18 mouse cellular contexts compared by ENCODE assay signal in genomic region chr8:10716161-10716560, GRCm38 (mm10).
A peak's percentile ranks its signal among the peaks of the same experiment; 100 is the strongest.
DNase-seq lines count a peak whose midpoint lies in the region; ATAC-seq lines count a peak whose summit lies in the region.
"Had no signal": no experiment of that assay in that cellular context is flagged by ENCODE, and none has a peak within 500 bp of the region (broad histone marks: within the 10 kb centered on the region; RNA-seq: fewer than 3 reads in every experiment).

No protein-coding gene starts in this region.

- H3K27ac ChIP-seq in kidney, embryonic 15.5 days, result no peak overlapping the region
- H3K27ac ChIP-seq: embryonic facial prominence, embryonic 12.5 days; forebrain, embryonic 15.5 days; heart, embryonic 13.5 days had no signal

- no peaks in the 10 kb centered on the region for H3K9me3 ChIP-seq in kidney, embryonic 15.5 days (replicated peaks)
- H3K9me3 ChIP-seq: embryonic facial prominence, embryonic 12.5 days; forebrain, embryonic 15.5 days; G1E; heart, embryonic 13.5 days had no signal

- no peak overlapping the region for H3K4me3 ChIP-seq in kidney, embryonic 15.5 days (replicated peaks)
- H3K4me3 ChIP-seq: embryonic facial prominence, embryonic 12.5 days; forebrain, embryonic 15.5 days; heart, embryonic 13.5 days had no signal

- no peaks in the 10 kb centered on the region for H3K36me3 ChIP-seq in kidney, embryonic 15.5 days
- H3K36me3 ChIP-seq: embryonic facial prominence, embryonic 12.5 days; forebrain, embryonic 15.5 days; G1E; heart, embryonic 13.5 days had no signal

- no peak overlapping the region for H3K4me2 ChIP-seq in kidney, embryonic 15.5 days
- H3K4me2 ChIP-seq: embryonic facial prominence, embryonic 12.5 days; forebrain, embryonic 15.5 days; heart, embryonic 13.5 days had no signal

- H3K27me3 ChIP-seq in kidney, embryonic 15.5 days, result peaks cover 4% of the 10 kb centered on the region; the same call in 1 of the 2 replicates
- H3K27me3 ChIP-seq: forebrain, embryonic 15.5 days had no signal

- WGBS in kidney, embryonic 15.5 days, result 55% methylated on average over 5 of the region's 5 CpGs

- DNase-seq in MN1 (ENCODE audit: low spot score), result peak; percentile 39
- peak; percentile 21 for DNase-seq in kidney, adult 18-20 months
- DNase-seq in kidney, postnatal 25 days, result peak; percentile 62 to 74
- no peak for DNase-seq in layer of hippocampus, adult 9-10 months (ENCODE audit: low spot score)
- DNase-seq: adrenal gland, postnatal 10 days; cerebellum, adult 11 months; cerebellum, adult 8-10 months; cerebellum, postnatal 25 days; gastrocnemius, postnatal 36 days; heart, adult 11 months; heart, postnatal 36 days had no signal

- H3K4me1 ChIP-seq in kidney, embryonic 15.5 days, result peaks cover 27% of the 10 kb centered on the region
- H3K4me1 ChIP-seq: embryonic facial prominence, embryonic 12.5 days had no signal

- no peak overlapping the region for H3K9ac ChIP-seq in kidney, embryonic 15.5 days
- H3K9ac ChIP-seq: embryonic facial prominence, embryonic 12.5 days; forebrain, embryonic 15.5 days; heart, embryonic 13.5 days had no signal

- ATAC-seq in kidney, embryonic 15.5 days (replicated peaks; ENCODE audit: low FRiP score), result 0 out of 2 replicates have a peak, but pooled peaks have one; percentile 34
- ATAC-seq in inflammation-experienced regulatory T-cells, adult 6 months, result no peak
- no peak for ATAC-seq in CD4-positive, CD25-positive, alpha-beta regulatory T cell, adult 4 months
- ATAC-seq: forebrain, embryonic 15.5 days had no signal
